Mouse (Mus musculus) embryo, embryonic 9.5 days (tissue): ENCODE measurements around the gene Kctd3.

Experiments
- DNase-seq: peaks from one replicate; pipeline ENCODE4 v3.0.0-alpha.2; 2017; ENCODE audit errors: extremely low spot score

The Kctd3 gene

GRCm38 (mm10) chr1:189010671-189011070, 3.0 kb upstream of the Kctd3 start:
- DNase-seq, result no peak

- no peak for DNase-seq
Observed at GRCm38 (mm10) chr1:189007980-189008324, 311 bp upstream of the Kctd3 start.

- DNase-seq, result no peak
Observed at GRCm38 (mm10) chr1:189006826-189007225, 815 bp downstream of the Kctd3 start.

GRCm38 (mm10) chr1:189006267-189006666, 1.4 kb downstream of the Kctd3 start:
- DNase-seq, result no peak

GRCm38 (mm10) chr1:189004774-189005173, 2.9 kb downstream of the Kctd3 start:
- DNase-seq, result no peak

DNA sequence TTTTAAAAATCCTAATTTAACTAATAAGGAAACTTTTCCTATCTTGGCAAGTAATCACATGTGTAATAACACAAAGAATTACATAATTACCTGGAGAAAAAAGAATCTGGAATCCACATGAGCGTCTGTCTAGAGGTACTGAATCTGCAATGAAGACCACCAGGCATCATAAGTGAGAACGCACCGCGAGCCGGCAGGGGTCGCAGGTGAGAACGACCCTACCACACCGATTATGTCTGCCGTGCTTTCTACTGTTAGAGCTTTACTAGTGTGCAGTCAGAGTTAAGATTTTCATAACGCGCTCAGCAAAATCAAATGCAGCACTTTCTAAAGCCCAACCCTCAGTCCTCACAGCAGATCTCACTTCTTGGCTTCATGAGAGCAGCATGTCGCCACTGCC, 5.8 kb downstream of the Kctd3 start:
- no peak for DNase-seq

DNA sequence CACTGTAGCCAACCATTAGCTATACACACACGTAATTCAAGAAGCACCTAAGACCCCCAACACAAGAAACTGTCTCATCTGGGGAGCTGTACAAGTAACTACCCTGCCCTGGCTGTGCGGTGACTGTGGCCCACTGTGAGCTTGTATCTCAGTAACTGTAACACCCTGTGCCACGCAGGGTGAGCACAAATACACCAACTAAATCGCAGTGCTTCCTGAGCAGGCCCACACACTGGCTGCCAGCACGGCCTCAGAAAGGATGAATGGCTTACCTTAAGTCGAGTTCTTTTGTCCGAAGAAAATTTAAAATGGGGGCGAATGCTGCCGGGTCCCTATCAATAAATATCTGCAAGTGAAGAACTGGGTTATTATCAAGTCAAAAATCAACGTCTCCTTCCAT, 7.7 kb downstream of the Kctd3 start:
- no peak for DNase-seq

DNA sequence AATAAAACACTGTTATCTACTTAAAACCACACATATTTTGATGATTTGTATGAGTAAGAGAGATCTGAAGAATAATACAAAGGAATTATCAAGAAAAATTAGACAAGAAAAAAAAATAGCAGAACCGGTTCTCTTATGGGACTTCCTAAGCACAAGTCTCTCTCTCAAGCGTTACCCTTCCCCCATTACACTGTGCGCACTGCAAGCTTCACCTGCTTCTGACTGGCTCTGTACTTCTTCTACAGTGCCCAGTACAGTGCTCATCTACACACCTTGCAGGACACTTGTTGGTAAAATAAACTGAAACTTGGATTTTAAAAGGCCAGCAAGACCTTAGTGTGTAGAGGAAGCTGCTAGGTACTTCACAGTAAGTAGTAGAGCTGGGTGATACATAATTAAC, 9.7 kb downstream of the Kctd3 start:
- no peak for DNase-seq

DNA sequence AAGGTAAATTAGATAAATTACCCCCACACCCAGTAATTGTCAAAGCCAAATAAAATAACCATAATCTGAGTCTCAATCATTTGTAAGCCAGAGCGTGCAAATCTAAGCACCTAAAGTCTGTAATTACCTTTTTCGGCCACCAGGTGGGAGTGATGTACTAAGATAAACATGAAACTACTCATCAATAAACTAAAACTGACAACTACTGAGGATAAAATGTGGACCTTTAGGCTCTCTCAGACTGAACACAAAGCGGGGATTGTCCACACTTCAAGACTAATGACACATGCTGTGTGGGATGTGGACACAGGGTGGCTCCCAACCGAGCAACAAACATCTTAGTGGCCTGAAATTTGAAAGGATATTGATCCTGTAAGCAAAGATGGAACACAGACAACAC, 14.4 kb downstream of the Kctd3 start:
- peak; percentile 54 for DNase-seq

DNA sequence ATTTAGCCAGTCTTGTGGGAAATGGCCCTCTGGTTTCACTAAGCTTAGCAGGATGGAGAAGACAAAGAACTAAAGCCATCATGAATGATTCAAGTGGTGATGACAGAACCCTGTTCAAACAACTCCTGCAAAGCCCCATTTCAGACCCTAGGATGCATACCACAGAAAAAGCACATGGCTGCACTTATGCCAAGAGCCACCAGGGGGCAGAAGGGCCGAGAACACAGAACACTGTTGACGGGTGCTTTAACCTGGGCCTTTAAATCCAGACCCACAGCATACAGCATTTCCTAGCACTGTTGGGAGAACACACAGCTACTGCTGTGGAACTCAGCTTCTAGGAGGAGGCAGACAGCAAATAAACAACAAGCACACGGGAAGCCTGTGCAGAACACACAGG, 27.6 kb downstream of the Kctd3 start:
- peak; percentile 70 for DNase-seq

DNA sequence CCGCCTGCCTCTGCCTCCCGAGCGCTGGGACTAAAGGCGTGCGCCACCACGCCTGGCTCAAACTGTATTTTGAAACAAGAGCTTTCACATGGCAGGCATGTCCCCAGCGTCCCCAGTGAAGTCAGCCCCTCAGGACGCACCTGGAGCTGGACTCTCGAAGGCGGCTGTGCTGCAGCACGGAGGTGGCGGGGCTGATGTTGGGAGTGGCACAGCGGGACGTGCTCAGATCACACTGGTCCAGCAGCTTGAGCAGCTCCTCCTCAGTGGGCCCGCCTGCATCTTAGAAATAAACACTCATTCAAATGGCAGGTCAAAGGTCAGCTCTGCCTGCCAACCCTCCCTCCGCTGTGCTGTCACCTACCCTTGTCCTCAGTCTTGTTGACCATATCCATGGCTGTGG, 33.7 kb downstream of the Kctd3 start:
- no peak for DNase-seq

GRCm38 (mm10) chr1:188973078-188973477, 34.6 kb downstream of the Kctd3 start:
- no peak for DNase-seq

DNA sequence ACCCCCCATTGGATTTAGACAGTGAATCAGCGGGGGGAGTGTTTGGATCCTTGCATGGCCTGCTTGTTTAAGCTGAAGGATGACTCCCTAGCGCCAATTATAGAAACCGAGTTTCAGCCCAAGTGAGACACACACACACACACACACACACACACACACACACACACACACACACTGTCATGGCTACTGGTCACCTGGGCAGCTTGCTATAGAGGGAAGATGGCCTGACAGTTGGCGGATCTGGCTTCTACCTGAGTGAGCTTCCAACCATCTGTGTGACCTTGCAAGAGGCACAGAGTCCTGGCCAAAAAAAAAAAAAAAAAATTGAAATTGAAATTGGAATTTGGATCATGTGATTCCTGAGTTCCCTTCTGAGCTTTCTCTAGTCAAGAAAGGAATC, 55.1 kb downstream of the Kctd3 start:
- DNase-seq, result no peak

- no peak for DNase-seq
Observed at GRCm38 (mm10) chr1:188951091-188951490, 56.5 kb downstream of the Kctd3 start.

DNA sequence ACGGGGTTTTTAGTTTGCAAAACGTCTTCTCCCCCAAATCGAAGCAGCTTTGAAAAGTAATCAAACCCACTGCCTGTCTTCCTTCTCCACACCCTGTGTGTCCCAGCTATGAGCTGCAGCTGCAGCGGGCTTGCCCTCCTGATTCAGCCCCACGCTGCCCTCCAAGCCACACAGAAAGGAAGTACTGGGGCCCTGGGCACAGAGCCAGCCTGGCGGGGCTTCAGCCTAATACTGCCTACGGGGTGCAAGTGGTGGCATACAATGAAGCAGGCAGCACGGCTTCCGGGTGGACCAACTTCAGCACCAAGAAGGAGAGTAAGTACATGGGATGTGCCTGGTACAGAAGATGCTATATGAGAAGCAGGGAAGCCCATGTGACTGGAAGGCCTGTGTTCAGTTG, 59.4 kb downstream of the Kctd3 start:
- DNase-seq, result no peak

DNA sequence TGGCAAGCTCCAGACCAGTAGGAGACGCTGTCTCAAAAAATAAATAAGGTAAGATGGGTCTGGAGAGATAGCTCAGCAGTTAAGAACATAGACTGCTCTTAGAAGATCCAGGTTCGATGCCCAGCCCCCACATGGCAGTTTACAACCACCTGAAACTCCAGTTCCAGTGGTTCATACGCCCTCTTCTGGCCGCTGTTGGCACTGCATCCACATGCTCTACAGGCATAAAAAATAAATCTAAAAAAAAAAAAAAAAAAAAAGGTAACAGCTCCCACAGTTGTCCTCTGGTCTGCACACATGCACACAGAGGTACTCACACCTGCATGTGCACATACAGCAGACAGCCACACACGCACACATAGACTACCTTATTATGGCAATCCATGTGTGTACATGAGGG, 59.8 kb downstream of the Kctd3 start:
- DNase-seq, result peak; percentile 14

DNA sequence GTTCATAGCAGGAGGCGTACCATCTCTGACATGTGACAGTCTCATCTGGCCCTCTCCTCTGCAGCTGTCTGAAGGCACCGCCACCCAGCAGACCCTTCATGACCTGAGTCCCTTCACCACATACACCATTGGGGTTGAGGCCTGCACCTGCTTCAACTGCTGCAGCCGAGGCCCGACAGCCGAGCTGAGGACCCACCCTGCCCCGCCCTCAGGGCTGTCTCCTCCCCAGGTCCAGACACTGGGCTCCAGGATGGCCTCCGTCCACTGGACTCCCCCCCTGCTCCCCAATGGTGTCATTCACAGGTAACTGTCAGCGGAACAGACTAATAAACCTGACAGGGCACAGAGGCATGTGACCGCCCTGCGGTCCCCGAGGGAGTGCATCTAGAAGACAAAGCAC, 60.8 kb downstream of the Kctd3 start:
- no peak for DNase-seq

DNA sequence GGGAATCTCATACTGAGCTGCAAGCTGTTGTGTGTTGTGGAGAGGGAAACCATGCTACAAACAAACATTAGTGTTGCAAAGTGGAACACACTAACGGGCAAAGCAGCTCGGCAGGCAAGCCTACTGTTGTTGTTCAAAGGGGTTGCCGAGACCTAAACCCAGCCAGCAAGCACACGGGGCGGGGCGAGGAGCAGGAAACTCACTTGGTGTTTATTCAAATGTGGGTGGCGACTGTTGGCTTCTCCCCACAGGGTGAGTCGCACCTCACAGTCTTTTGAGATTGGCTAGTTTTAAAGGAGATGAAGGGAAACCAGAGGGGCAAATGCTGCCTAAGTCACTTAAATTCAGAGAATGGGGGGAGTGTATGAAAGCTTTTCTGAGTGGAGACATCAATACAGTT, 62.3 kb downstream of the Kctd3 start:
- DNase-seq, result no peak

DNA sequence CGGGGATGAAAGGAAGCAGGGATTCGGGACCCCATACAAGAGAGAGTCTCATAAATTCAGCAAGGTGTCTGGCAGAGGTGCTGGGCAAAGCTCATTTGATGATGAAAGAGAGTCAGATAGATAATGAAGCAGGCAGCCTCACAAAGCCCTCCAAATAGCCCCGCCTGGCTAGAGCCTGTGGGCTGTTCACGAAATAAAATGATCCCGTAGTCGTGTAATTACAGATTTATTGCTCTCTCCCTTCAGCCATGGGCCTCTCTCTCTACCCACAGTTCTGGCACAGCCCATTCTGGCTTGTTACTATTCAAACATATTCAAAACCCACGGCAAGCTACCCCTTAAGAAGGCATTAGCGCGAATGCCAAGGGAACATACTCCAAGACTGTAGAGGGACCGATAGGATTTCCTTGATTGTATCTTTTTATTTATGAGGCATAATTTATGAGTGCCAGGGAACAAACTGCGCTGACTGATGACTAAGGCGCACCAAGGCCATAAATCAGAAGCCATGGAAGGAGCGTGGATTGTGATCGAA, 70.3 kb downstream of the Kctd3 start:
- no peak for DNase-seq
